In the genomic region with DNA sequence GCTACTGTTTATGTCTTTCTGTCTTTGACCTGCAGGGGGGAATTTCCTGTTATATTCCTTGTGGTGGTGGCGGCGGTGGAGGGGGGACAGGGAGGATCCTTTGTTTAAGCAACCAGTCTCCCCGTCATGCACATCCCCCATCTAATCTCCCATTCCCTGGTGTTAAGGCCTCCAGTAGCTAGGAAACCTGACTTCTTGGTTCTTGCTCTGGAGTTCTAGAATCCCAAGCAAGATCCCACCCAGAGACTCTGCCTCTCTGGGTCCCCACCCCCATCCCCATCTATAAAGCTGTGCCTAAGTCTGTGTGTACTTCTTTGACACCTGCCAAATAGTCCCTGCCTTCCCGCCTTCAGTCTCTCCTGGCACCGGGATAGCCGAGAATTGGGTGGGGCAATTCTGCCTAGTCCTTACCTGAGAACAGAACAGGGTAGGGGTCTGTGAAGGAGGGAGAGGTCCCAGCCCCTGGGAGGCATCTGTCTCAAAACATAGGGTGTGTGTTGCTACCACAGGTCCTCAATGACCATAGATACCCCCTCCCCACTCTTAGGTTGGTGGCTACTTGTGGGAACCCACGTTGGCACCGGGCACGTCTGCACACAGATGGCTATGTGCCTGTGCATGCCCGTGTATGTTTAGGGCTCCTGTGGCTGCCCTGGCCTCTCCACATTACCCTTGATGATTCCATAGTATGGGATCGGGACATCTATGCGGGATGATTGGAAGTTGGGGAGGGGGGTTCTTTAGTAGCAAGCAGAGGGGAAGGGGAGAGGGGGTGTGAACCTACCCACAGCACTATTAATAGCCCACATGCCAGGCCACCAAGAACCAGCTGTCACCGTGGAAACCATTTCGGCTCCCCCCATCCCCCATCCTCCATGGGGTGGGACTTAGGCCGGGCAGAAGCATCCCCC, we compare ENCODE assay signal across 8 mouse cellular contexts. TPM values are rescaled to one million over a fixed set of nuclear protein-coding genes. Genes with fewer than 3 reads are reported as not detected.
DNase-seq lines count a peak whose midpoint lies in the region; ATAC-seq and TF ChIP-seq lines count a peak whose summit lies in the region.

No protein-coding gene starts in this region.

- no peaks in the 10 kb centered on the region for H3K9me3 ChIP-seq in heart, embryonic 12.5 days (replicated peaks)
- H3K9me3 ChIP-seq in midbrain, embryonic 15.5 days = no peaks in the 10 kb centered on the region

- WGBS in cerebellum, adult 2 months = 3% methylated on average over 15 of the region's 15 CpGs
- 29% methylated on average over 15 of the region's 15 CpGs for WGBS in heart, embryonic 12.5 days
- 9% methylated on average over 15 of the region's 15 CpGs for WGBS in midbrain, embryonic 15.5 days

- TF ChIP-seq POLR2A in cerebellum, adult 2 months (IDR thresholded peaks at IDR 0.05; ENCODE audit: borderline replicate concordance, insufficient read depth, low read length) = no peak

- H3K27me3 ChIP-seq in cerebellum, adult 2 months (ENCODE audit: control insufficient read depth, insufficient read depth, low read length) = no peaks in the 10 kb centered on the region
- H3K27me3 ChIP-seq in heart, embryonic 12.5 days (replicated peaks) = no peaks in the 10 kb centered on the region
- H3K27me3 ChIP-seq in midbrain, embryonic 15.5 days (replicated peaks) = no peaks in the 10 kb centered on the region

- ATAC-seq in heart, embryonic 12.5 days (ENCODE audit: insufficient number of reproducible peaks, low FRiP score) = no peak
- ATAC-seq in midbrain, embryonic 15.5 days (replicated peaks) = peak; percentile 28; the same call in 1 of the 2 replicates

- H3K4me1 ChIP-seq in cerebellum, adult 2 months (ENCODE audit: control insufficient read depth, insufficient read depth, low read length) = peaks cover 78% of the 10 kb centered on the region
- H3K4me1 ChIP-seq in heart, embryonic 12.5 days (replicated peaks) = peaks cover 100% of the 10 kb centered on the region
- peaks cover 98% of the 10 kb centered on the region for H3K4me1 ChIP-seq in midbrain, embryonic 15.5 days

- H3K4me2 ChIP-seq in heart, embryonic 12.5 days = peak overlapping the region; percentile 66
- H3K4me2 ChIP-seq in midbrain, embryonic 15.5 days = peak overlapping the region; percentile 67

- intact Hi-C loops in heart, postnatal 25 days (cut with DNase I) = no loop called here

- peak overlapping the region; percentile 55 for H3K4me3 ChIP-seq in cerebellum, adult 2 months (replicated peaks; ENCODE audit: insufficient read depth, low read depth, low read length)
- H3K4me3 ChIP-seq in heart, embryonic 12.5 days = no peak overlapping the region
- H3K4me3 ChIP-seq in midbrain, embryonic 15.5 days = peak overlapping the region; percentile 24

- peaks cover 8% of the 10 kb centered on the region for H3K36me3 ChIP-seq in heart, embryonic 12.5 days
- H3K36me3 ChIP-seq in midbrain, embryonic 15.5 days (replicated peaks) = peaks cover 6% of the 10 kb centered on the region

- peak overlapping the region; percentile 100 for H3K27ac ChIP-seq in cerebellum, adult 2 months (ENCODE audit: insufficient read depth, low read length)
- peak overlapping the region; percentile 88 for H3K27ac ChIP-seq in heart, embryonic 12.5 days (ENCODE audit: poor library complexity, severe bottlenecking)
- peak overlapping the region; percentile 94 for H3K27ac ChIP-seq in midbrain, embryonic 15.5 days

- TF ChIP-seq CTCF in cerebellum, adult 2 months (IDR thresholded peaks at IDR 0.05; ENCODE audit: borderline replicate concordance, insufficient read depth, low read depth, low read length) = no peak

- peak; percentile 31 for DNase-seq in heart, adult 8-10 months (ENCODE audit: low spot score)
- no peak for DNase-seq in heart, postnatal 25 days (ENCODE audit: low spot score)
- DNase-seq in cerebellum, adult 2 months = peak in 1 of 2 experiments; percentile 60
- DNase-seq in kidney, postnatal 4 days = peak; percentile 48 to 64
- DNase-seq in adrenal gland, adult 2 months = no peak
- DNase-seq in adrenal gland, adult 8-10 months = no peak

- H3K9ac ChIP-seq in heart, embryonic 12.5 days = peak overlapping the region; percentile 74
- peak overlapping the region; percentile 46 for H3K9ac ChIP-seq in midbrain, embryonic 15.5 days

RNA-seq across cellular contexts. Expression of gene Thra, which starts 8.3 kb away (rescaled TPM):
- total RNA-seq in heart, adult 8-10 months (2022) = 10 to 100 TPM; 92.5 to 98.4 (median 95.1) TPM
- total RNA-seq in heart, postnatal 25 days (2021) = 100 to 1,000 TPM; 102 to 117 TPM
- polyA plus RNA-seq in cerebellum, adult 2 months (2012; rRNA removed) = 439 and 447 TPM in 2 replicates
- 27.0 and 29.8 TPM in 2 replicates for polyA plus RNA-seq in heart, embryonic 12.5 days (2016; fragmentation: Nextera tagmentation; extraction: Ambion mirVana)
- 151 and 158 TPM in 2 replicates for polyA plus RNA-seq in midbrain, embryonic 15.5 days (2015; fragmentation: Nextera tagmentation; extraction: Ambion mirVana)
- 10 to 100 TPM; 84.6 to 86.1 TPM for total RNA-seq in adrenal gland, adult 2 months (2021)
- 105 and 132 TPM in 2 replicates for polyA plus RNA-seq in adrenal gland, adult 2 months (2012; rRNA removed)
- 100 to 1,000 TPM in 1 of 4 experiments, 10 to 100 TPM in 3; 67.1 to 111 (median 82.9) TPM for total RNA-seq in adrenal gland, adult 8-10 months (2022)

RNA-seq across cellular contexts. Expression of gene Med24, which starts 19.5 kb away (rescaled TPM):
- total RNA-seq in heart, adult 8-10 months (2022) = 10 to 100 TPM; 44.4 to 49.9 (median 46.8) TPM
- 10 to 100 TPM; 45.2 to 48.8 TPM for total RNA-seq in heart, postnatal 25 days (2021)
- polyA plus RNA-seq in cerebellum, adult 2 months (2012; rRNA removed) = 105 and 108 TPM in 2 replicates
- polyA plus RNA-seq in heart, embryonic 12.5 days (2016; fragmentation: Nextera tagmentation; extraction: Ambion mirVana) = 45.9 and 48.1 TPM in 2 replicates
- polyA plus RNA-seq in midbrain, embryonic 15.5 days (2015; fragmentation: Nextera tagmentation; extraction: Ambion mirVana) = 82.9 and 84.8 TPM in 2 replicates
- 10 to 100 TPM; 45.3 to 55.1 TPM for total RNA-seq in adrenal gland, adult 2 months (2021)
- 74.3 and 99.6 TPM in 2 replicates for polyA plus RNA-seq in adrenal gland, adult 2 months (2012; rRNA removed)
- 10 to 100 TPM; 47.7 to 63.3 (median 55.7) TPM for total RNA-seq in adrenal gland, adult 8-10 months (2022)

RNA-seq across cellular contexts. Expression of gene Nr1d1, which starts 26.4 kb away (rescaled TPM):
- 100 to 1,000 TPM in 2 of 4 experiments, 10 to 100 TPM in 2; 81.4 to 121 (median 101) TPM for total RNA-seq in heart, adult 8-10 months (2022)
- 100 to 1,000 TPM in 1 of 2 experiments, 10 to 100 TPM in 1; 61.2 to 129 TPM for total RNA-seq in heart, postnatal 25 days (2021)
- 144 and 167 TPM in 2 replicates for polyA plus RNA-seq in cerebellum, adult 2 months (2012; rRNA removed)
- polyA plus RNA-seq in heart, embryonic 12.5 days (2016; fragmentation: Nextera tagmentation; extraction: Ambion mirVana) = 6.4 TPM in 2 replicates
- 3.4 and 3.9 TPM in 2 replicates for polyA plus RNA-seq in midbrain, embryonic 15.5 days (2015; fragmentation: Nextera tagmentation; extraction: Ambion mirVana)
- total RNA-seq in adrenal gland, adult 2 months (2021) = 100 to 1,000 TPM; 135 to 155 TPM
- polyA plus RNA-seq in adrenal gland, adult 2 months (2012; rRNA removed) = 404 and 577 TPM in 2 replicates
- total RNA-seq in adrenal gland, adult 8-10 months (2022) = 100 to 1,000 TPM; 140 to 286 (median 201) TPM

RNA-seq across cellular contexts. Expression of gene Msl1, which starts 46.6 kb away (rescaled TPM):
- total RNA-seq in heart, adult 8-10 months (2022) = 10 to 100 TPM; 72.1 to 84.3 (median 78.7) TPM
- total RNA-seq in heart, postnatal 25 days (2021) = 10 to 100 TPM; 73.0 to 78.1 TPM
- polyA plus RNA-seq in cerebellum, adult 2 months (2012; rRNA removed) = 99.1 and 103 TPM in 2 replicates
- 20.3 and 21.4 TPM in 2 replicates for polyA plus RNA-seq in heart, embryonic 12.5 days (2016; fragmentation: Nextera tagmentation; extraction: Ambion mirVana)
- polyA plus RNA-seq in midbrain, embryonic 15.5 days (2015; fragmentation: Nextera tagmentation; extraction: Ambion mirVana) = 33.2 and 33.6 TPM in 2 replicates
- total RNA-seq in adrenal gland, adult 2 months (2021) = 10 to 100 TPM; 80.9 to 98.0 TPM
- 63.2 and 65.0 TPM in 2 replicates for polyA plus RNA-seq in adrenal gland, adult 2 months (2012; rRNA removed)
- 10 to 100 TPM; 93.5 to 98.5 (median 93.7) TPM for total RNA-seq in adrenal gland, adult 8-10 months (2022)

RNA-seq across cellular contexts. Expression of gene Csf3, which starts 47.7 kb away (rescaled TPM):
- not detected for total RNA-seq in heart, adult 8-10 months (2022)
- total RNA-seq in heart, postnatal 25 days (2021) = not detected
- polyA plus RNA-seq in cerebellum, adult 2 months (2012; rRNA removed) = not detected in 2 replicates
- polyA plus RNA-seq in heart, embryonic 12.5 days (2016; fragmentation: Nextera tagmentation; extraction: Ambion mirVana) = not detected in 2 replicates
- polyA plus RNA-seq in midbrain, embryonic 15.5 days (2015; fragmentation: Nextera tagmentation; extraction: Ambion mirVana) = not detected in 2 replicates
- total RNA-seq in adrenal gland, adult 2 months (2021) = not detected
- polyA plus RNA-seq in adrenal gland, adult 2 months (2012; rRNA removed) = 0.26 TPM in 1 of 2 replicates, not detected in the other
- not detected for total RNA-seq in adrenal gland, adult 8-10 months (2022)

Comparison
In these comparisons a context has a peak if more than half of its experiments do, and no peak if none do; other contexts are left out.
1. DNase-seq: peak in heart, adult 8-10 months (single experiment) and kidney, postnatal 4 days (2 of 2); none in heart, postnatal 25 days (single experiment), adrenal gland, adult 2 months (single experiment) and adrenal gland, adult 8-10 months (single experiment).
2. Peak in every context shown above with its lines, with median percentiles within 50 percentile points of each other: H3K27ac ChIP-seq.